Mouse (Mus musculus) brain, embryonic 18.5 days (tissue): ENCODE data around the gene Tmem232.
"Not testable (repeated sequence)": the region's sequence is repeated elsewhere in the genome, so short reads cannot be mapped to it uniquely, and the experiment has no call there.

Experiments used
- DNase-seq: peaks from one replicate; pipeline ENCODE4 v3.0.0-alpha.2; 2012; ENCODE audit warnings: low read depth, low spot score

Tmem232 gene

GRCm38 (mm10) chr17:65527529-65527928 lies 13.1 kb downstream of the Tmem232 start:
- no peak for DNase-seq

GRCm38 (mm10) chr17:65513517-65513916 lies 27.1 kb downstream of the Tmem232 start:
- DNase-seq: no peak

DNA sequence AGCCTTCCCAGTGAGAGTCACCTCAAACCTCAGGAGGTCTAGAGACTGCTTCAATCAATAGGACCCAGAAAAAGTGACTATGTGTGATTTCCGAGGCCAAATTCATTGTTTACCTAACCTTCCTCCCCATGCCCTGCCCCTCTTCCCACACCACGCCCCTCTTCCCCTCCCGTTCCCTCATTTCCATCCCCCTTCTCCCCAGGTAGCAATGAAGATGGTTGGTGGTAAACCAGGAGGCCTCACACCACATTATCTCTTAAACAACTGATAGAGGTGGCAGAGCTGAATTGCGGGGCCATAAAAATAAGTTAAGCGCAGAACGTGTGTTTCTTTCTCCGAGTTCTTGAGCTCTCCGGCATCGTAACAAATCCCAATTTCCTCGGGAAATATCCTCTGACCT lies 55.9 kb downstream of the Tmem232 start:
- no peak for DNase-seq

DNA sequence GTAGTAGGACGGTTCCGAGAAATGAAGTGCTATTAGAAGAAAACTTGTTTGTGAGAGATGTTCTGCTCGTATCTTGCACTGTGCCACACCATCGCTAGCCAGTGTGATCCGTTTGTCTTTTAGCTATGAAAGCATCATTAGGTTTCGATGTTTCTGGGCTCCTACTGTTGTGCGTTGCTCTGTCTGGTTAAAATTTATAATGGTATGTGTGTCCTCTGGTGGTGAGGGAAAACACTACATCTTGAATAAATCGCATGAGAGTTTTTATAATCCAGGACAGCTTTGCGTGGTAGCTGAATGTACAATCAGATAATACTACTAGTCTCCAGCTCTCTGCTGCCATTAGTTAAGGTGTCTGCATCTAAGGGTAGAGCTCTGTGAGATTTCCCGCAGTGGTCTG lies 63.8 kb downstream of the Tmem232 start:
- no peak for DNase-seq

DNA sequence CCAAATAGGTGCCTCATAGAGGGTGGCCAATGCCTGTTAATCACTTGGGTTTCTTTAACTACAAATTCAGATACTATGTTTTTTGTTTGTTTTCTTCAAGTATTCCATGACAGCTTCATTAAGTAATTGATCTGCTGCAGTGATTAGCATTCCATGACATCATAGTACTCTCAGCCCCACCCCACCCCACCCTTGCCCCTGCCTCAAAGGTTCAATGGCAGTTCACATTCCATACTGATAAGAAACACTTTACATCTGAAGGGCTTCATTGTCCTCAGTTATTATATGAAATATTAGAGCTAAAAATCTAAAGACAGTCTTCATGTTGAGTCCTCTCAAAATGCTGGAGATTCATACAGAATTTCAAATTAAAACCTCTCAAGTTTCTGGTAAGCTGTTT lies 89.8 kb downstream of the Tmem232 start:
- DNase-seq: no peak

- DNase-seq: not testable (repeated sequence)
These were observed 102.7 kb downstream of the Tmem232 start for GRCm38 (mm10) chr17:65437906-65438305.

GRCm38 (mm10) chr17:65419124-65419523 lies 121.5 kb downstream of the Tmem232 start:
- no peak for DNase-seq

DNA sequence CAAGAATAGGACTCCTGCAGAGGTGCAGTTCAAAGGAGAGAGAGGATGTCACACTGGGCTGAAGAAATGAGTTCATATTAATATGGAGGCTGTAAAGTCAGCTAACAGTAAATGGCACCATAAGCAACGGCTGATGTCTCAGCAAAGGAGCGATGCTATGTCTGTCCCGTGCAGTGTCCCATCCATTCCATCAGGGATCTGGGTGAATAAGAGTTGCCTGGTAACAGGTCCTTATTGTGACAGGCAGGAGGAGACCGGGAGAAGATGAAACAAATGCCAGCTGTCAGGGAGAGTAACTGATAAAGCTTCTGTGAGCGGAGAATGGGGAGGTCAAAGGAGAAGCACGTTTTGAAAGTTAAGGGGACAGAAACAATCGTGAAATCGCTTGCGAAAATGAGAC lies 135.3 kb downstream of the Tmem232 start:
- DNase-seq: no peak

- DNase-seq: no peak
These were observed 139.7 kb downstream of the Tmem232 start for GRCm38 (mm10) chr17:65400914-65401313.

DNA sequence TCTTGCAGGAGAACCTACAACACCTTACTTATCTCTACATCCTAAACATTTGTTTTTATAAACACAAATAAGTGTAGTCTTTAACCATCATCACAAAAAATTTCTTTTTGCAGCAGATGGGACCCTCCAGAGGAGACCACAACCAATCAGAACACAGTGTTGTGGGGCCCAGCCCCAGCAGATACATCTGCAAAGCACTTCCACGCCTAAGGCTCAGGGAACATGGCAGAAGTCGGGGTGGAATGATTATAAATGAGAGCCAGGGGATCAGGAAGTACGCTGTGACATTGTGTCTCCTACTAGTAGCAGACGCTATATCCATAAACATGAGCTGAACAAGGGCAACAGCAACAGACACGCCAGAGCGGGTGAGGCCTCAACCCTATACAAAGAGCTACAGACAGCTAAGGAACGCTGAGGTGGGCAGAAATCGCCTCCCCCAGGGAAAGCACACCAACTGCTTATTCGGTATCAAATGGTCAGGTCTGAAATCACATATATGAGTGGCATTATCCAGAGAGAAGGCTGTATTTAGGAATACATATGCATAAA lies 156.1 kb downstream of the Tmem232 start:
- DNase-seq: no peak

DNA sequence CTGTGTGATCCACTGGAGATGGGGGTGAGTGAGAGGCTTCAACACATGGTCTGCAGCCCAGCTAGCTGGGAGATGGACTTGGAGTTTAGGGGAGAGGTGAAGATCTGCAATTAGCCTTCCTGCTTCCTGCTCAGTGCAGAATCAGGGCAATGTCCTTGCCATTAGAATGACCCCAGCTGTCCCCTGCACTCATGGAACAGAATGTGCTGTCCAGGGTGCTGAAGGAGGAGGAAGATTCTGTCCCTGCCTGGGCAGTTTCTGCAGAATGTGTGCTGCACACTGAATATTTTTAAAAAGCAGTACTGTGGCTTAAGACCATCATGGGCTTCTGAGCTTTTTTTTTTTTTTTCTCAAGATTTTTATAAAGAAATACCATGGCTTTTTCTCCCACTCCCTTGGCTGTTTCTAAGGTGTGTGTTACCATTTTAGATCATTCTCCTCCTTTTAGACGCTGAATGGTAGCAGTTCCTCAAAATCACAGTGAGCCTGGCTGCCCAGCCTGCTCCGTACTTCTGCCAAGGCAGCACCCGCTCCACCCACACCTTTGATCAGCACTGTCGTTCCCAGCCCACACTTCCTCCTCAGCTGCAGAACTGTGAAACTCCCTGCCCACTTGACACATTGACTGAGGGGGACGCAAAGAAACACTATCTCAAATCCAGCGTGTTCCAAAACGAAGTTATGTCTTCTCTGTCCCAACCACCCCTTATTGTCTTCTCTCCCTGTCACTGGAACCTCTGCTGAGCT lies 170.4 kb downstream of the Tmem232 start:
- no peak for DNase-seq

GRCm38 (mm10) chr17:65365535-65366254 lies 174.9 kb downstream of the Tmem232 start:
- DNase-seq: no peak

DNA sequence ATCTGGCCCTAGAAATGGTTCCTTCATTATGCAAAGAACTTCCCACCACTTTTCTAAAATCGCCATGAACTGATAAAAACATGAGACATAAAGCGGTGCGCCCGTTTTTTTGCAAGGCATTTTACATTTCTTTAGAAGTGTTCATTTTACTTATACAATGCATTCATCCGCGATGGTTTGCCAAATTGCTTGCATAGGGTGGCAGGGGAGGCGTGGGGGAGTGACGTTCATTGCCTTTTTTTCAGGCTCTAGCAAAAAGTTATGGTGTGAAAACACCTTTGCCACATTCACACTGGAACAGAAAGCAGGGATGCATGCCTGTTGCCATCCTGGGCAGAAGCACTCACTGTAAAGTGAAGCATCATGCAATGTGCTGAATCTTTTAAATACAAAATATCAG lies 188.7 kb downstream of the Tmem232 start:
- no peak for DNase-seq

DNA sequence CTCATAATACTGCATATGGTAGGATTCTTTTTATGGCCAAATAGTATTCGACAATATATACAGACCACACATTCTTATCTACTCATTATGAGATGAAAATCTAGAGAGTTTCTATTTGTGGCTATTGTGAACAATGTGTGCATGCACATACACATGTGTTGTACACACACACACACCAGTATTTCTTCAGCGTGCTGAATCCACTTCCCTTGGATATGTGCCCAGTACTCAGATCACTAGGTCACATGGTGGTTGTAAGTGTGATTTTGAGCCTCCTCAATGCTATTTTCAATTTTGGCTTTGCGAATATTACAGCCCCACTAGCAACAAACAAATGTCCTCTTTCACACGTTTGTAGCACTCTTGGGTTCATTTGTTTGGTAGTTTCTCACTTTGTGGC lies 200.6 kb downstream of the Tmem232 start:
- no peak for DNase-seq

GRCm38 (mm10) chr17:65330759-65331158 lies 209.8 kb downstream of the Tmem232 start:
- DNase-seq: no peak

GRCm38 (mm10) chr17:65325249-65325648 lies 215.3 kb downstream of the Tmem232 start:
- DNase-seq: no peak

DNA sequence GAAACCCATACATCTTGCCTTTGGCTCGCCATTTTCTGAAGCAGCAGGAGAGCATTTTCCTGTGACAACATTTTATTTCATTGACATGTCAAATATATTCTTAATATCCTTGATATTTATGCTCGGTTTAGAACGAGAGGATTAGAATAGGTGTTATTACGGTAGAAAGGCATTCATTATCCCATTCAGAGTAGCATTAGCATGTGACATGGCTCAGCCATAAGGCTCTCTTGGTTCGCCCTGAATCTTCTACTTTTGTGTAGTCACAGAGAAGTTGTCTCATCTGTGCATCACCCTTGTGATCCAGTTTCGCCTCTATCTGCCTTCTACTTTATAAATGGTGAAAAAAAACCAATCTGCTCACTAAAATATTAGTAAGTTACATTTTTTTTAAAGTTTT lies 220.0 kb downstream of the Tmem232 start:
- DNase-seq: no peak

DNA sequence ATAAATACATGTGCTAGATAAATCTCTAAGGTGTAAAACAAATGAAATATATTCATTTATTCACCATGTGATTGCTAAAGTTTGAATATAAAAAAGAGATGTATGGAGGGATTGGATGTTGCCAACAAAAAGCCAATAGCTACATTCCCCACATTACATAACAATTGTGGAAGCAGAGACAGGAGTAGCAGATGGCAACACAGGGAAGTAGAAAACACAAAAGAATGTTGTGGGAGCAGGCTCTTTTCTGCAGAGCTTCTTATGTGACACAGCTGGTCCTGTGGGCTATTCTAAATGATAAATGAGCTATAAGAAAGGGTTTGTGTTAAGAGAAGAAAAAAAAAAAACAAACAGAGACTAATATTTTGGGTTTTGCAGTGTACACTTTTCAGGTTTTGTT lies 240.6 kb downstream of the Tmem232 start:
- DNase-seq: no peak

DNA sequence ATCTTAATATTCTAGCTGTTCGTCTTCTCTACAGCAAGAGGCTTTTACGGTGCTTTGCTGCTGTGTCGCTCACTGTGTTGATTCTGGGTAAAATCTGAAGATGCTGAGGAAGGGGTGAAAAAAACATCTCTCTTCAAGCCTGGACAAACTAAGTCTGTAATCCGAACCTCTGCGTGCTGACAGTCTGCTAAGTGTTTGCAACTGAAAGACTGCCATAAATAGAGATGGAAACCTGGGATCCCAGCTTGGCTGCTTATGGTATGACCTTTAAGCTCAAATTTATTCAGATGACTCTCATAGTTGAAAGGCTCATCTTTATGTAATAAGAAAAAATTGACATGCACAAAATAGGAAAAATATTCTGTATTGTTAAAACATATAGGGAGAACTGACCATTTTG lies 242.8 kb downstream of the Tmem232 start:
- DNase-seq: no peak

DNA sequence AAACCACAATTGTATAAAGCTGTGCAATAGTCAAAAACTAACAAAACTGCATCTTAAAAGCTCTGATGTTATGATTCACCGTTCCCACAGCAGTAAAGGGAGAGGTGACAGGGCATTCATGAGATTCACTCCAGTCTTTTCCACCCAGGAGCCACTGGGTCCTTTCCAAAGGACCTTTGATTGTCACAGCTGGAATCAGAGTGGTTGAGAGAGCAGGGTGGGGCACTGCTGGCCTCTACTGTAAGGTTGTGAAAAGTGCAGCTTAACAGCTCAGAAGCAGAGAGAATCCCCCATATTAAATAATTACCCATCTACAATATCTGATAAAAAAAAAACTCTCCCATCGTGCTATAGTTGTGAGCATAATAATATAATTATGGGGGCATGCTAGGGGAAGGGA lies 288.4 kb downstream of the Tmem232 start:
- no peak for DNase-seq

- DNase-seq: no peak
These were observed 290.3 kb downstream of the Tmem232 start for GRCm38 (mm10) chr17:65250261-65250660.

DNA sequence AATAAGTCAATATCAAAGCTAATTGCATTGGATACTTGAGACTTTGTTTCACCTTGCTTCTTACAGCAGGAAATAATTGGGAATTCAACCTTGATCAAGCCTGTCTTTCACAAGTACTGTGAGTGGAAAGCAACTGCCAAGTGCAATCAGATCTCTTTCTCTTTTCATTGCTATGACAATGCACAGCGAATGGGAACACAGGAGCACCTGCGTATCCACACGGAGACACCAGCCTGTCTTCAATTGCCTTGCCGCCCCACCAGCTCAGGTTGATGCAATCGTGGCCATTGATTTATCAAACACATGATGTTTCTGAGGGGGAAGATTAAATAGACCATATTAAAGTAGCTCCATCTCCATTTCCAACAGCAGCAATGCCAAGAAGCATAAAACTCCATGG lies 296.9 kb downstream of the Tmem232 start:
- no peak for DNase-seq

- no peak for DNase-seq
These were observed 315.1 kb downstream of the Tmem232 start for GRCm38 (mm10) chr17:65225347-65225916.
